Mouse (Mus musculus) cerebral cortex, adult 2 months (tissue): Measurements from ENCODE around the gene Lrrc8b.

Source experiments
- WGBS: fragments of 180-500 bp; shearing (Covaris S2); methylation state at CpG from one replicate; pipeline ENCODE4 v1.1.7; 2018; 5-methylcytosine and 5-hydroxymethylcytosine counted together

Lrrc8b gene

GRCm38 (mm10) chr5:105484247-105484646 lies 68.7 kb downstream of the Lrrc8b start:
- 37% methylated on average over 6 of the region's 6 CpGs for WGBS

GRCm38 (mm10) chr5:105484891-105485290 lies 69.3 kb downstream of the Lrrc8b start:
- 88% methylated on average over 14 of the region's 14 CpGs for WGBS

DNA sequence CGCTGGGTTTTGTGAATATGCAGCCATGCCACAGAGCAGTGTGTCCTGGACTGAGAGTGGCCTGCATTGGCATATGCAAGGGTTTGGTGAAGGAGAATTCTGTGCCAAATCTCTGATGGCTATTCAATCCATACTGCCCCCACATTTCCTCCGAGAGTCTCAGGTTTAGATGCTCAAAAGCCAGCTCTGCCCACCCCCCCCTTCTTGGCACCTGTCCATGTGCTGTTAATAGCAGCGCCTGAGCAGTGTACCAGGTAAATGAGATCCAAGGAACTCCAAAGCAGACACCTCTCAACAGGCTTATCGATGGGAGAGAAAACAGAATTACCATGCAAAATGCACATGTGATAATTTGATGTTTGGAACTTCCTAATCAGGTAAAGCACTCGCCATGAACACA lies 74.6 kb downstream of the Lrrc8b start:
- 60% methylated on average over 5 of the region's 5 CpGs for WGBS

DNA sequence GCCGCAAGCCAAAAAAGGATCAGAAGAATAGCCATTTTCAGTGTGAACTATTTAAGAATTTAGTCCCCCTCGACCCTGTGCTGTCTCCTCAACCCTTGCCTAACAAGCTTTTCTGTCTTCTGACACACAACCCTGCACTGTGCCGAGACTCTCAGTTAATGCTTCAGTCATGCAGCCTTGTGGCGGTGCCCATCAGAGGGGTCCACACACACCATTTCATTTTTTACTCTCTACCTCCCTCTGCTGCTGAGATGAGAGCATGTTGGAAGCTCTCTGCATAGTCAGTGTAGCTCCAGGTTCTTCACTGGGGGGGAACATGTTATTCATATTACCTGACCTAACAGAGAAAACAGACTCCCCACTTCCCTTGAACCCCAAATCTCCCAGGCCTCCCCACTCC lies 75.8 kb downstream of the Lrrc8b start:
- WGBS = 40% methylated on average over 4 of the region's 4 CpGs

DNA sequence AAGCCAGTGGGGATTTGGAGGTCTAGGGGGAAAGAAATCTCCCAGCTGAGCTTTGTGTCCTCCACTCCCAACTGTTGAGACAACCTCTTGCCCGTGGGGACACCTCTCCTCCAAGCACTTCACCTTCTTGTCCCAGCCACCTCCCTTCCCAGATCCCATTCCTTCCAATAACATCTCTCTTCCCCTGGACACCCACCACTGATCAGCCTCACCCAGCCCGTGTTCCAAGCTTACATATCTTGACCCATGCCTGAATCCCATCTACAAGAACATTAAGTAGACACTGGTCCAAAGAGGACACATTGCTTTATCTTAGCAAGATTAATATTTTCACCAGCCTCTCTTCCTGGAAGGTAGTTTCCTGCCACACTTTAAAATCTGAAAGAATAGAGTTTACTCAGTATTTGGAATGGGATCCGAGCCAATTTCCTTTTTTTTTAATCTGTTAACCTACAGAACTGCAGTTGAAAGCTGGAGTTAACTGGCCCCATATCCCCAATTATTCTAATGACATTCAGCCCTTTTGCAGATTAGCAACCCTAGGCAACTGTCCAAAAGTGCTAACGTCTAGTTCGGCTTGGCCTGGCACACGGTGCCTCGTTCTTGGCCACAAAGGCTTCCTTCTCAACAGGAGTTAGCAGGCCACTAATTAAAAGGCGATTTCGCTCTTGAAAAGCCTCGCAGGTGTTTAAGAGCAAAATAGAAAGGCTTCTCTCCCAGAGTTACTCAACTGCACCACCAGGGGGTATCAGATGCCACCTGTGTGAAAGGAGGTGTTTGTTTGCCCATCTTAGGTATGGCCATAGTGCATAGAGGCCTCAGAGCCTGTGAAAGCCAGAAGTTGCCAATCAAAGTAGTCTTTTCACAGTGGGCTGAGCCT lies 77.0 kb downstream of the Lrrc8b start:
- 38% methylated on average over 10 of the region's 10 CpGs for WGBS

- WGBS = 59% methylated on average over 7 of the region's 7 CpGs
Observed at GRCm38 (mm10) chr5:105493377-105493776, 77.8 kb downstream of the Lrrc8b start.

DNA sequence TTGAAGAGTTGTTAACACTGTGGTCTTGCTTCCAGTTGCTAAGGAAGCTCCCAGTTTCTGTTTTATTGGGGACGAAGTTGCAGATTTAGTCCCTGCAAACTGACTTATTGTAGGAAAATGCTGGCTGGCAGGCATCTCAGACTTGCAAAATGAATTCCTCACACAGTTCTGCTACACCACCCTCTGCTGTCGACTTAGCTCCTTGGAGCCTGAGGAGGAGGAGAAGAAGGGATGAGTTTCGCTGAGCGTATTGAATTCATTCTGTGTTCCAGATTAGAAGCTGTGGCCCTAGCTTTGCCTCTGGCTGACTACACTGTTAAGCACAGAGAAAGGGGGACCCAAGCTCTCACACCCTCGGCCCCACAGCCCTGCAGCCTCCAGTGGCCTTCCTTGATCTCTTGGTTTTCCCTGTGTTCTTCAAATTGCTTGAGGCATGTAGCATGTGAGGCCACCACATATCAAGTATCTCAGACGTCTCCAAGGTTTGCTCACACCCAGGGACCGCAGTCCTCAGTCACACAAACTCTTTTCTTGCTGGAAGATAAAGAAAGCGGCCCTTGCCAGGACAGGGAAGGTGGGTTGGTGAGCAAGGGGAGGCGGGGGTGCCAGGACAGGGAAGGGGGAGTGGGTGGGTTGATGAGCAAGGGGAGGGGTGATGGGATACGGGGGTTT lies 78.8 kb downstream of the Lrrc8b start:
- WGBS = 39% methylated on average over 10 of the region's 10 CpGs

GRCm38 (mm10) chr5:105494918-105495901 lies 79.6 kb downstream of the Lrrc8b start:
- WGBS = 12% methylated on average over 22 of the region's 24 CpGs

DNA sequence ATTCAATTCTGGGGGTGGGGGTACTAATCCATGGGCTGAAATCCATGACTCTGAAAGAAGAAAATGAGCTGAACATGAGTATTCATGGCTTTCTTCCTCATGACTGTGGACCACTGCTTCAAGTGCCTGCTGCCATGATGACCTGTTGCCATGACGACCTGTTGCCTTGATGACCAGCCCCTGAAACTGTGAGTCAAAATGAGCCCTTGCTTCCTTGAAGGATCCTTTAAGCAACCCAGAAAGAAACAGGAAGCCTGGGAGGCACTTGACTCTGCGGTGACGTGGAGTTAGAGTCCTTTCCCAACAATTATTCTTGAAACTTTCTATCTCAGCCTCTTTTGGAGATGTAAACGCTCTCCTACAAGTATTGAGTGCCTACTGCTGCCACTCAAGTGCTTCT lies 80.6 kb downstream of the Lrrc8b start:
- 74% methylated on average over 4 of the region's 4 CpGs for WGBS

GRCm38 (mm10) chr5:105496586-105496985 lies 81.0 kb downstream of the Lrrc8b start:
- 73% methylated on average over 7 of the region's 7 CpGs for WGBS

DNA sequence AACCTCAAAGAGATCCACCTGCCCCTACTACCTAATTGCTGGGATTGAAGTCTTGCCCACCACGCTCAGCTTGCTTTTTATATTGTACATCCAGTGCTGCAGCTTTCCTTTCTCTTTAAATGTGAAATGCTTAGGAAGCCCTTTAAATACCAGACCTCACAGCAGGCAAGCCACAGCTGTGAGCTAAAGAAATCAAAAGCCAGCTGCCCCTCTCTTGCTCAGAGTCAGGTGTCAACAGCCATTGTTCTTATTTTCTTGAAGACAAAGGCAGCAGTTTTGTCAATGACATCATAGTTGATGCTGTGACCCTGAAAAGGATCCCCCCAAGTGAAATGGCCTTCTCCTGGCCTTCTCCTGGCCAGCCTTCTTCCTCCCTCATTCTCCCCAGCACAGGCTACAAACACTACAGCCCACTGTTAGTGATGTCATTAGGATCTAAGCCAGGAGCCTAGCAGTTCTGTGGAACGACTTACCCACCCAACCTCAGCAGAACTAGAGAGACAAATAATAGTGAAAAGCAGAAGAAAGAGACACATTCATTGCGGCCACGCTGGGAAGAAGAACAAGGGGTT lies 82.9 kb downstream of the Lrrc8b start:
- WGBS = 41% methylated on average over 4 of the region's 4 CpGs

DNA sequence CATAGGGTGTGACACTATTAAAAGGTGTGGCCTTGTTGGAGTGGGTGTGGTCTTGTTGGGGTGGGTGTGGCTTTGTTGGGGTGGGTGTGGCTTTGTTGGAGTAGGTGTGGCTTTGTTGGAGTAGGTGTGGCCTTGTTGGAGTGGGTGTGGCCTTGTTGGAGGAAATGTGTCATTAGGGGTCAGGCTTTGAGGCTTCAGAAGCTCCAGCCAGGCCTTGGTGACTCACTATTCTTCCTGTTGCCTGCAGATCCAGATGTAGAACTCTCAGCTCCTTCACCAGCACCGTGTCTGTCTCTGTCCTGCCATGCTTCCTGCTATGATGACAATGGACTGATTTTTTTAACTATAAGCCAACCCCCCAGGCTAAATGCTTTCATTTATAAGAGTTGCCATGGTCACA lies 83.8 kb downstream of the Lrrc8b start:
- WGBS = 23% methylated on average over 1 of the region's 1 CpGs

- WGBS = 59% methylated on average over 12 of the region's 12 CpGs
Observed at GRCm38 (mm10) chr5:105500132-105501121, 84.9 kb downstream of the Lrrc8b start.

DNA sequence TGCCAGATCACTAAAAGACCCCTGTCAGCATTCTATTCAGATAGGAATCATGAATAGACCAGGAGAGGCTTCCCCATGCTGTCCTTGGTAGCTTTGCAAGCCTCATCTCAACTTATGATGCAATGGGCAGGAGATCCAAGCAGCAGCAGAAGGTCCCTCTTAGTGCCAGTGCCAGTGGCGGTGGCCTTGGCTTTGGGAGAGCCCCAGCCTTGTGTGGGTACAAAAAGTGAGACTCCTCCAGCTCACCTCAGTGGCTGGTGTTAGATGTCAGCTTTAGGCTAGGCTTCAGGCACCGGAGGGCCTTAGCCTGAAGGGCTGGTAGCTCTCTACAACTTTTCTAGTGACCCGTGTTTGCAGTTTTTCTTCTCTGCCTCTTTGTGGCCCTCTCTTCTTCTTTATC lies 85.6 kb downstream of the Lrrc8b start:
- 93% methylated on average over 3 of the region's 3 CpGs for WGBS

DNA sequence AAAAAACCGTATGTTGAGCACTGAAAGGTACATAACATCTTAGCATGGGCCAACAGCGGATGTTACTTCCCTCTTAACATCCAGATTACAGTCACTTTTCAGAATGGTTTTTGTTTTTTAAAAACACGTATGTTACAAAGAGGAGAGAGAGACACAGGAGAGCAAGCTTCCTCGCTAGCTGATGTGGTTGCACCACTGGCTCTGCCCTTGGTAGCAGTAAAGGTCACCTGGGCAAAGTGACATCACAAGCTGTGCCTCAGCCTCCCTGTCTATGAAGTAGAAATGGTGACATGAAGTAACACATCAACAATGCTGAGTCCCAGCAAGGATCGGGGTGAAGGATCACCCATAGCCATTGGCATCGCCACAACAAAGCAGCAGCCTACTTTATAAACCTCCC lies 93.2 kb downstream of the Lrrc8b start:
- 93% methylated on average over 6 of the region's 6 CpGs for WGBS

GRCm38 (mm10) chr5:105512297-105512696 lies 96.7 kb downstream of the Lrrc8b start:
- WGBS = 58% methylated on average over 4 of the region's 4 CpGs

GRCm38 (mm10) chr5:105515532-105515931 lies 100.0 kb downstream of the Lrrc8b start:
- WGBS = 84% methylated on average over 6 of the region's 6 CpGs

DNA sequence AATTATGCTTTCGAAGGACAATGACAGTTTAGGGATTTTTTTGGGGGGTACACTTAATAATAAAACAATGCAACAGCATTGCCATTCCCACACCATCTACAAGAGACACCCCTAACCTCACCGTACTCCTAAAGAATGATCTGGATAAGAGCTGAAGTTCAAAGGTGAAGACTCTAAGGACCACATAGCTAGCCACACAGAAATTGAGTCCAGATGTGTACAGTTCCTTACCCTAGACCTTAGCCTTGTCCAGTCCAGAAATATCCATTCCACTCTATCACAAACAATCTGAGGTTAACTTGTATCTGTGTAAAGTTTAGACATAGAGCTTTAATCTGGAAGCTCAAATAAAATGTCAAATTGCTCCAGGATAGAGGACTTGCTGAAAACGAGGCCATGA lies 100.7 kb downstream of the Lrrc8b start:
- 81% methylated on average over 3 of the region's 3 CpGs for WGBS

DNA sequence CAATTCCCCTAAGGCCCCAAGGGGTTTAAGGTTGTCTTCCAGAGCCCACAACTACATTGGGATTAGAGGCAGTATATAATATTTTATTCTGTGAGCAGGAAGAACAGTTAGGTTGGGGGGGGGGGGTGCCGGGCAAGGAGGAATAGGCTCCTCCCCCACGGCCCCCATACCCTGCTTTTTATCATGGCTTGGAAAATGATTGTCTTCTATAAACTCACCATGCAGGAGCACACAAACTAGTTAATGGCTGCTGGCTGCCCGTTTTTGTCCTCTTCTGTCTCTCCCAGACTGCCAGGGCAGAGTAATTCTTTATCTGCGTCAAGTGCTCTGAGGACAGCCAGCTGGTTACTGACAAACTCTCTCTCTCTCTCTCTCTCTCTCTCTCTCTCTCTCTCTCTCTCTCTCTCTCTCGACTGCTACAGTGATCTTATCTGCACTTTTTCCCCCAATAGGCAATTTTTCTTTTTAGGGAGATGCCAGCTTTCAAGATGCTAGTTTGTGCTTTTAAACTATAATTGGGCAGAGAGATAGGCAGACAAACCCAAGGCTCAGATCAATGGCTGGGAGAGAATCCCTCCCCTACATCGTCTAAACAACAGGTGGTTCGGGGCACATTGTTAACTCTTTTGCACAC lies 102.5 kb downstream of the Lrrc8b start:
- WGBS = 20% methylated on average over 7 of the region's 7 CpGs

- WGBS = under 1% methylated on average over 16 of the region's 16 CpGs
Observed at GRCm38 (mm10) chr5:105518626-105519095, 103.1 kb downstream of the Lrrc8b start.
